Mouse (Mus musculus) small intestine, adult 2 months (tissue): ENCODE measurements at regions not wholly inside any gene's neighbourhood (a gene's known extent, or its start where the extent isn't known, plus 50 kb on each side); places are given as distances from the start of the nearest gene placed in this dataset.

Experiments used
- CTCF ChIP-seq: fragments of 200-500 bp; IDR thresholded peaks from 2 replicates; pipeline ENCODE4 v1.5.1; 2012; ENCODE audit warnings: low read depth, mild to moderate bottlenecking, control low read depth, inconsistent platforms, low read length, moderate library complexity, mixed read lengths; ENCODE audit not compliant: insufficient replicate concordance, insufficient read length; ENCODE audit errors: extremely low read depth
- POLR2A ChIP-seq: fragments of 200-500 bp; IDR thresholded peaks from 2 replicates; pipeline ENCODE4 v1.6.1; 2012; ENCODE audit warnings: low read depth, mild to moderate bottlenecking, control low read depth, inconsistent platforms, low read length, moderate library complexity

DNA sequence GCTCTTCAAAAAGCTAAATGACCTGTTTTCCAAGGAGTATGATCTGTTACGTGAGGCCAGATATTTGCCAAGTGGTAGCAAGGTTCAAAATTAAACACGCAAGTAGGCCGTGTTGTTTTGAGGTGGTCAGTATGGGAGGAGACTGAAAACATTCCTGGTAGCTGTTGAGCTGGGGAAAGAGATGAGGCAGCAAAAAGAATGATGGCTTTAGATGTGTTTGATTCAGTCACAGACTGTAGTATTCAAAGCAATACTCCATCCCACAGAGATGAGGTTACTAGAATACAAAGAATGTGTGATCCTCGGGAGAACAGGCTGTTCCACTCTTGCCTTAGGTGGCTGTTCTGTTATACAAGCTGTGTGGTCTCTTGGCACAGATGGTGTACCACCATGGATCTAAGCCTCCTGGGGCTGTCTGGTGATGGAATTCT lies 742.7 kb upstream of the Zeb2 start:
- TF ChIP-seq POLR2A (no peak), CTCF (no peak)
